Mouse (Mus musculus) CH12.LX (cell line): ENCODE data around the gene Arsb. TPM values are rescaled to one million over a fixed set of nuclear protein-coding genes. Genes with fewer than 3 reads are reported as not detected.

ENCODE experiments used
- DNase-seq: peaks from one replicate; pipeline ENCODE4 v3.0.0-alpha.2; 2013; ENCODE audit errors: extremely low read depth
- H3K27ac ChIP-seq: 2 replicates; pipeline ENCODE4 v1.5.1; 2012; ENCODE audit warnings: low read depth, mild to moderate bottlenecking, control low read depth, moderate library complexity; ENCODE audit not compliant: insufficient read depth
- H3K27me3 ChIP-seq: replicated peaks from 2 replicates; pipeline ENCODE3; 2012; ENCODE audit warnings: inconsistent platforms
- H3K36me3 ChIP-seq, 2 experiments: replicated peaks in 1 of 2; 2 replicates each; pipeline versions ENCODE3 to v1.6.1; 2012; ENCODE audit warnings: inconsistent platforms in 1 of 2, low read length in 1 of 2, mild to moderate bottlenecking in 1 of 2, mixed read lengths in 1 of 2, moderate library complexity in 1 of 2; ENCODE audit not compliant: control insufficient read depth in 1 of 2, insufficient read depth in 1 of 2
- H3K4me1 ChIP-seq, 2 experiments: 2 replicates each; pipeline ENCODE4 v1.6.1; 2012; ENCODE audit warnings: inconsistent platforms in 1 of 2, moderate library complexity in 1 of 2; ENCODE audit not compliant: insufficient read depth in 2 of 2, control insufficient read depth in 1 of 2
- H3K4me2 ChIP-seq: 2 replicates; pipeline ENCODE4 v1.6.1; 2012; ENCODE audit warnings: low read depth, mild to moderate bottlenecking, control low read depth; ENCODE audit not compliant: poor library complexity, insufficient read depth, severe bottlenecking
- H3K4me3 ChIP-seq, 3 experiments: fragments of 150-350 bp in 1 of 3; sonication (generic) in 1 of 3; replicated peaks in 1 of 3; 2 replicates each; pipeline versions ENCODE3 to v1.5.1; 2011 to 2012; ENCODE audit warnings: low read depth in 2 of 3, low read length in 2 of 3, mild to moderate bottlenecking in 2 of 3, moderate library complexity in 2 of 3, control low read depth in 1 of 3, improper control_type of control experiment in 1 of 3, inconsistent platforms in 1 of 3, mixed read lengths in 1 of 3; ENCODE audit not compliant: poor library complexity in 1 of 3
- H3K79me2 ChIP-seq: replicated peaks from 2 replicates; pipeline ENCODE4 v1.6.1; 2012; ENCODE audit warnings: mild to moderate bottlenecking, moderate library complexity; ENCODE audit not compliant: control insufficient read depth, poor library complexity, insufficient read depth, severe bottlenecking; ENCODE audit errors: extremely low read depth
- H3K9ac ChIP-seq: 2 replicates; pipeline ENCODE4 v1.6.1; 2012; ENCODE audit warnings: low read depth, mild to moderate bottlenecking, control low read depth, moderate library complexity; ENCODE audit not compliant: insufficient read depth
- H3K9me3 ChIP-seq: replicated peaks from 2 replicates; pipeline ENCODE3; 2012; ENCODE audit warnings: low read length, inconsistent platforms, mixed read lengths
- BHLHE40 ChIP-seq: IDR thresholded peaks from 2 replicates; pipeline ENCODE4 v1.6.1; 2011; ENCODE audit warnings: mild to moderate bottlenecking, low read depth, low read length, improper control_type of control experiment
- CHD1 ChIP-seq: IDR thresholded peaks from 2 replicates; pipeline ENCODE4 v1.6.1; 2012; ENCODE audit warnings: low read depth, low read length, improper control_type of control experiment, inconsistent platforms
- CHD2 ChIP-seq: IDR thresholded peaks from 2 replicates; pipeline ENCODE4 v1.6.1; 2011; ENCODE audit warnings: low read length, improper control_type of control experiment
- CTCF ChIP-seq, 2 experiments: IDR thresholded peaks in 1 of 2; conservative IDR thresholded peaks in 1 of 2; 2 replicates each; pipeline ENCODE4 v1.5.1; 2011 to 2012; ENCODE audit warnings: low read depth in 2 of 2, low read length in 2 of 2, improper control_type of control experiment in 1 of 2, inconsistent platforms in 1 of 2, mild to moderate bottlenecking in 1 of 2, moderate library complexity in 1 of 2
- E2F4 ChIP-seq: IDR thresholded peaks from 2 replicates; pipeline ENCODE4 v1.6.1; 2011; ENCODE audit warnings: low read depth, low read length, improper control_type of control experiment; ENCODE audit not compliant: insufficient replicate concordance
- EP300 ChIP-seq: IDR thresholded peaks from 2 replicates; pipeline ENCODE4 v1.6.1; 2011; ENCODE audit warnings: low read length, improper control_type of control experiment
- GABPA ChIP-seq: IDR thresholded peaks from 2 replicates; pipeline ENCODE4 v1.6.1; 2012; ENCODE audit warnings: low read depth, low read length, improper control_type of control experiment, inconsistent platforms; ENCODE audit not compliant: insufficient replicate concordance
- HCFC1 ChIP-seq: IDR thresholded peaks from 2 replicates; pipeline ENCODE4 v1.6.1; 2012; ENCODE audit warnings: low read depth, mild to moderate bottlenecking, inconsistent platforms, low read length, improper control_type of control experiment
- JUN ChIP-seq: IDR thresholded peaks from 2 replicates; pipeline ENCODE4 v1.6.1; 2011; ENCODE audit warnings: low read depth, mild to moderate bottlenecking, low read length, improper control_type of control experiment, moderate library complexity; ENCODE audit not compliant: insufficient read depth
- JUND ChIP-seq: conservative IDR thresholded peaks from 2 replicates; pipeline ENCODE4 v1.6.1; 2011; ENCODE audit warnings: low read depth, low read length, improper control_type of control experiment
- KAT2A ChIP-seq: IDR thresholded peaks from 2 replicates; pipeline ENCODE4 v1.6.1; 2012; ENCODE audit warnings: low read length, improper control_type of control experiment, inconsistent platforms; ENCODE audit not compliant: insufficient replicate concordance
- MAX ChIP-seq: IDR thresholded peaks from 2 replicates; pipeline ENCODE4 v1.6.1; 2011; ENCODE audit warnings: low read length, improper control_type of control experiment
- MEF2A ChIP-seq: IDR thresholded peaks from 2 replicates; pipeline ENCODE4 v1.6.1; 2014; ENCODE audit warnings: low read depth, mild to moderate bottlenecking, inconsistent platforms, low read length, improper control_type of control experiment, borderline replicate concordance
- MYC ChIP-seq: IDR thresholded peaks from 2 replicates; pipeline ENCODE4 v1.6.1; 2011; ENCODE audit warnings: low read depth, mild to moderate bottlenecking, improper control_type of control experiment, low read length
- NELFE ChIP-seq: IDR thresholded peaks from 2 replicates; pipeline ENCODE4 v1.6.1; 2011; ENCODE audit warnings: low read depth, low read length, improper control_type of control experiment
- NRF1 ChIP-seq: IDR thresholded peaks from 2 replicates; pipeline ENCODE4 v1.6.1; 2014; ENCODE audit warnings: low read depth, mild to moderate bottlenecking, inconsistent platforms, low read length, improper control_type of control experiment, moderate library complexity
- PAX5 ChIP-seq: IDR thresholded peaks from 2 replicates; pipeline ENCODE4 v1.6.1; 2012; ENCODE audit warnings: low read length, inconsistent platforms, mixed read lengths
- POLR2AphosphoS2 ChIP-seq: IDR thresholded peaks from 2 replicates; pipeline ENCODE4 v1.6.1; 2011; ENCODE audit warnings: low read depth, low read length, improper control_type of control experiment
- RAD21 ChIP-seq: IDR thresholded peaks from 2 replicates; pipeline ENCODE4 v1.6.1; 2011; ENCODE audit warnings: low read depth, mild to moderate bottlenecking, low read length, improper control_type of control experiment, moderate library complexity
- RCOR1 ChIP-seq: conservative IDR thresholded peaks from 2 replicates; pipeline ENCODE4 v1.6.1; 2012; ENCODE audit warnings: low read depth, mild to moderate bottlenecking, inconsistent platforms, low read length, improper control_type of control experiment
- SIN3A ChIP-seq: IDR thresholded peaks from 2 replicates; pipeline ENCODE4 v1.6.1; 2012; ENCODE audit warnings: low read length, improper control_type of control experiment, inconsistent platforms
- TBP ChIP-seq: conservative IDR thresholded peaks from 2 replicates; pipeline ENCODE4 v1.6.1; 2011; ENCODE audit warnings: low read depth, low read length, improper control_type of control experiment
- USF1 ChIP-seq: IDR thresholded peaks from 2 replicates; pipeline ENCODE4 v1.6.1; 2014; ENCODE audit warnings: low read depth, mild to moderate bottlenecking, inconsistent platforms, low read length, improper control_type of control experiment
- USF2 ChIP-seq: conservative IDR thresholded peaks from 2 replicates; pipeline ENCODE4 v1.6.1; 2011; ENCODE audit warnings: low read depth, low read length, improper control_type of control experiment
- ZC3H11A ChIP-seq: IDR thresholded peaks from 2 replicates; pipeline ENCODE4 v1.6.1; 2012; ENCODE audit warnings: low read depth, mild to moderate bottlenecking, inconsistent platforms, low read length, improper control_type of control experiment
- ZNF384 ChIP-seq: IDR thresholded peaks from 2 replicates; pipeline ENCODE4 v1.6.1; 2012; ENCODE audit warnings: low read depth, low read length, improper control_type of control experiment, inconsistent platforms
- dilution Hi-C: fragments of 300-500 bp; cut with MboI; formaldehyde crosslinking; loops from 2 replicates; pipeline ENCODE4 v1.14.3; 2020; ENCODE audit warnings: low sequenced_read_pairs; ENCODE audit not compliant: extremely low pct_unique_long_range_greater_than_20kb, extremely low pct_ligation_motif_present
- in situ Hi-C: fragments of 300-500 bp; cut with MboI; formaldehyde crosslinking; loops from 3 replicates; pipeline ENCODE4 v1.14.3; 2019; ENCODE audit warnings: low sequenced_read_pairs, low pct_ligation_motif_present, low pct_unique_long_range_greater_than_20kb, mixed read lengths
- polyA plus RNA-seq: library from polyadenylated mRNA; unstranded; fragments of >175 nt; gene quantifications from 2 replicates; pipeline ENCODE4 v1.2.1, GENCODE M21; 2012; ENCODE audit warnings: low read depth; ENCODE audit not compliant: insufficient read length
- total RNA-seq, 2 experiments: library from RNA; depleted of rRNA; stranded (reverse); fragments of 300-350 nt in 1 of 2; fragments of >200 nt in 1 of 2; gene quantifications; 2 replicates each; pipeline ENCODE4 v1.2.3; 2012 to 2014

Gene Arsb
- total and polyA plus RNA-seq, 3 experiments: 1.0 to 9.8 (median 2.0) TPM

GRCm38 (mm10) chr13:93772861-93773260, 1.4 kb downstream of the Arsb start:
- no peak for DNase-seq
- Histone ChIP-seq H3K79me2 (no peaks in the 10 kb centered on the region), H3K27ac (no peak overlapping the region), H3K4me1 (no peaks in the 10 kb centered on the region), H3K27me3 (no peaks in the 10 kb centered on the region), H3K36me3 (no peaks in the 10 kb centered on the region), H3K4me2 (no peak overlapping the region), H3K9ac (no peak overlapping the region), H3K9me3 (no peaks in the 10 kb centered on the region), H3K4me3 (no peak overlapping the region)
- dilution Hi-C loops: no loop called here
- in situ Hi-C loops: no loop called here
- no peak for TF ChIP-seq RCOR1
- no peak for TF ChIP-seq CTCF (conservative IDR thresholded peaks at IDR 0.05 in 1 of 2, IDR thresholded peaks at IDR 0.05 in 1 of 2; ENCODE audit: low read depth in 2 of 2, low read length in 2 of 2)
- TF ChIP-seq NRF1: no peak
- TF ChIP-seq MYC: no peak
- TF ChIP-seq GABPA: no peak
- no peak for TF ChIP-seq USF1
- TF ChIP-seq KAT2A: no peak
- no peak for TF ChIP-seq EP300
- no peak for TF ChIP-seq ZNF384
- no peak for TF ChIP-seq E2F4
- TF ChIP-seq POLR2AphosphoS2: no peak
- no peak for TF ChIP-seq TBP
- TF ChIP-seq USF2: no peak
- TF ChIP-seq HCFC1: no peak
- no peak for TF ChIP-seq JUN
- TF ChIP-seq BHLHE40: no peak
- TF ChIP-seq SIN3A: no peak
- TF ChIP-seq NELFE: no peak

GRCm38 (mm10) chr13:93773704-93774315, 2.4 kb downstream of the Arsb start:
- Histone ChIP-seq H3K9me3 (no peaks in the 10 kb centered on the region), H3K4me3 (no peak overlapping the region), H3K27me3 (no peaks in the 10 kb centered on the region), H3K4me1 (no peaks in the 10 kb centered on the region), H3K36me3 (no peaks in the 10 kb centered on the region), H3K9ac (no peak overlapping the region), H3K27ac (no peak overlapping the region), H3K79me2 (no peaks in the 10 kb centered on the region), H3K4me2 (no peak overlapping the region)
- no peak for DNase-seq
- dilution Hi-C loops: no loop called here
- TF ChIP-seq EP300 (no peak), E2F4 (no peak), CHD1 (no peak), POLR2AphosphoS2 (no peak), CHD2 (no peak), PAX5 (no peak), MEF2A (no peak), USF1 (no peak), HCFC1 (no peak), JUND (no peak), MAX (no peak), ZC3H11A (no peak), JUN (no peak), RAD21 (no peak), NRF1 (no peak)
- in situ Hi-C loops: no loop called here
